Mouse (Mus musculus) CD4-positive, CD25-positive, alpha-beta regulatory T cell, adult 2 months (primary cell): ENCODE results near the gene Phyhipl.

Experiments
- DNase-seq: peaks from one replicate; pipeline ENCODE4 v3.0.0-alpha.2; 2012; ENCODE audit warnings: low read depth, low spot score

Gene Phyhipl

DNA sequence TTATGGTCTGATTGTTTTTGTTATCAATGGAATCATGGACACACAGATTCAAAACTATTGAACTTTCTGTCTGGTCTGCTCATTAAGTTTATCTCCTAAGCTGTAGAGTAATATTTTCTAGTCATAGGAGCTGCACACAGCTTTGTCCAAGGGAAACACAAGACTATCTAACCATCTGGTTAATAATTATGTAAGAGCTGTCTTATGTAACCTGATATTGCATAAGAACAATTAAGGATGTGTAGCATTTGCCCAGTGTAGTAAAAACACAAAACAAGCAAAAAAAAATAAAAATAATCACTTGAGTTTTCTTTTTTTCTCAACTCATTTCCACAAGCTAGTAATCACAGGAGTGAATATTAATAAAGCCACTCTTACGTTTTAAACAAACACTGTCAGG lies 20.5 kb downstream of the Phyhipl start:
- DNase-seq, result no peak

DNA sequence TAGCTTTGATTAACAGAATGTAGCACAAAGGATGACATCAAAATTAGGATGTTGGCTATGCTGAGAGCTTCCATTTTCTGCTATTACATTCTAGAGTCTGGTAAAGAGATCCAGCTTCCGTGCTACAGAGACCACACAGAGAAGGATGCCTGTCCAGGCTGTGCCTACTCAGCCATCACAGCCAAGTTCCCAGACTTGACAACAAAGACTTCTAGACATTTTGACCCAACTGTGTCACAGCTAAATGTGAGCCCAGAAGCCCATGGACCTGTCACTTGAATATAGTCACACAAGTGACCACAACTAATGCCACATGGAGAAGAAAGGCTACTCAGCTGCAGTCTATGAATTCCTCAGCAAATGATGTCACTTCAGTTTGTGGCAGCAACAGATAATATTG lies 24.6 kb downstream of the Phyhipl start:
- DNase-seq, result no peak

DNA sequence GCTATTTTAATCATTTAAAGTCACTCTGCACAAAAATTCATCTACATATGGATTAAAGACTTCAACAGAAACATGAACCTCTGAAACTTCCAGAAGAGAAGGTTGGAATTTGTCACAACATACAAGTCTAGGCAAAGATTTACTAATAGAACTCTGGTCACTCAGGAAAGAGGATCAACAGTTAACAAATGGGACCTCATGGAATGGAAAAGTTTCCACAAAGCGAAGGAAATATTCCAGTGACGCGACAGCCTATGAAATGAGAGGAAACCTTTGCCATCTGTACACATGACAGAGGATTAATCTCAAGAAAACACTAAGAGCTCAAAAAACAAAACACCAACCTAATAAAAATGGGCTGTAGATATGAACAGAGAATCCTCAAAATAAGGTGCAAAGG lies 32.3 kb downstream of the Phyhipl start:
- no peak for DNase-seq

DNA sequence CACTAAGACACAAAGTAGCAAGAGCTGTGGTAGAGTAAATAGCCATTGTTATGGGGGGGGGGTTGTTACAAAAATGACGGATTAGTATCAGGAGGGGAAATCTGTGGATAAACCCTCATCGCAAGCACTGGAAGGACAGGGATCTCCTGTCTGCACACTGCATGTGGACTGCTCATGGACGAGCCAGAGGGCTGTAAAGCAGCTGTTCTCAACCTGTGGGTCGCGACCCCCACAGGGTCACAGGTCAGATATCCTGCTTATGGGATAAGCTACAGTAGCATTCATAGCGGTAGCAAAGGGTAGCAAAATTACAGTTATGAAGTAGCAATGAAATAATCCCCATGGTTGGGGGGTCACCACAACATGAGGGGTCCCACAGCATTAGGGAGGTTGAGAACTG lies 39.4 kb downstream of the Phyhipl start:
- no peak for DNase-seq

DNA sequence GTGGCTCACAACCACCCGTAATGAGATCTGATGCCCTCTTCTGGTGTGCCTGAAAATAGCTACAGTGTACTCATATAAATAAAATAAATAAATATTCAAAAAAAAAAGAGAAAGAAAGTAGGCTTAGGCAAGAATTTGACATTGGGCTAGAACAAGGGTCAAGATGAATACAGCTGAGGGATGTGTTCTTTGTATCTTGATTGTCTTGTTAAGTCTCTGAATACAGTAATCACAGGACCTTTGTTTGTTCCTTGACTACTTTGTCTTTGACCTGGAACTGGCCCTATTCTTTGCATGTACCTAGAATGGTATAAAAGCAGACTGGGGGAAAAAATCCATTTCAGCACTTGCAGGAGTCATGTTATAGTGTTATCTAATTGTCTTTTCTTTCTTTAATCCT lies 44.1 kb downstream of the Phyhipl start:
- no peak for DNase-seq

DNA sequence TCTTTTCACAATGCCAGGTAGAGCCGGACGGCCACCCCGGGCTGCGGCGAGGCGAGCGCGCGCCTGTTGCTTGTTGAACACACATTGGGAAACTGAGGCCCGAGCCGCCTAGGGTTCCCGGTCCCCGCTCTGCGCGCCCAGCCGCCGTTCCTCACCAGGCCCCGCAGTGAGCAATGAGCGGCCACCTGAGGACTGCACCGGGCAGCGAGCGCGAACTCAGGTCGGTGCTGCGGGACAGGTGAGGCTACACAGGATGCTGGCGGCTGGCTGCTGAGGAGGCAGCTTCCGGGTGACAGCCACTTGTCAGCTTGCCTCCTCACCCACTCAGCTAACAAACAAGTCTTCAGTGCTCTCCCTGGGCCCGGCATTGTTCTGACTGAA lies 55.9 kb downstream of the Phyhipl start:
- DNase-seq, result no peak

DNA sequence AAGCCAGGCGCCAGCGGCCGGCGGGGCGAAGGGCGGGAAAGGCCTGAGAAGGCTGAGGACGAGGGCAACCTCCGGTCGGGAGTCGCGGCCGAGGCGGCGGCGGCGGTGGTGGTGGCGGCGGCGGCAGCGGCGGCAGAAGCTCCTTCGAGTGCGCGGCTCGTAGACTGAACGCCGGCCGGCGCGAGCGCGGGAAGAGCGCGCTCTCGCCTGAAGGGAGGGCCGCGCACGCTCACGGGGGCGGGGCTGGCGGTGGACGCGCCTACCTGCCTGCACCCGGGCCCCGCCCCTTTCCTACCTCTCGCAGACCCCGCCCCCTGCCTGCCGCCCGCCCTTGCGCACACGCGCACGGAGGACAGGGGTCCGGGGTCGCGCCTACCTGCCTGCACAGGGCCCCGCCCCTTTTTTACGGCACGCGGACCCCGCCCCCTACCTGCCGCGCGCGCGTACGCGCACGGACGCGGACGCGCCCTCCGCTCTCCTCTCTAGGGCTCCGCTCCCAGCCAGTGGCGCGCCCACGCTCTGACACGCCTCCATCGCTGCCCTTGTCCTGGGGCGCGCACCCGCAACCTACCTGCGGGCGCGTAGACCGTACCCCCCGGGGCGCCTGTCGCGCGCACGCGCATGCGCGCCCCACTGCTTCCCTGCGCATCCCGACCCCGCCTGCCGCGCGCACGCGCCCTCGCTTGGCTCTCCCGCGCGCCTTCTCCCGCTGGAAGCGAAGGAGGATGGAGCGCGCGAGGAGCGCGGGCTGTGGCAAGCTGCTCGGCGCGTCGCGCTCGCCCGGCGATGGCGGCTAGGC lies 56.4 kb downstream of the Phyhipl start:
- DNase-seq, result peak; percentile 5

DNA sequence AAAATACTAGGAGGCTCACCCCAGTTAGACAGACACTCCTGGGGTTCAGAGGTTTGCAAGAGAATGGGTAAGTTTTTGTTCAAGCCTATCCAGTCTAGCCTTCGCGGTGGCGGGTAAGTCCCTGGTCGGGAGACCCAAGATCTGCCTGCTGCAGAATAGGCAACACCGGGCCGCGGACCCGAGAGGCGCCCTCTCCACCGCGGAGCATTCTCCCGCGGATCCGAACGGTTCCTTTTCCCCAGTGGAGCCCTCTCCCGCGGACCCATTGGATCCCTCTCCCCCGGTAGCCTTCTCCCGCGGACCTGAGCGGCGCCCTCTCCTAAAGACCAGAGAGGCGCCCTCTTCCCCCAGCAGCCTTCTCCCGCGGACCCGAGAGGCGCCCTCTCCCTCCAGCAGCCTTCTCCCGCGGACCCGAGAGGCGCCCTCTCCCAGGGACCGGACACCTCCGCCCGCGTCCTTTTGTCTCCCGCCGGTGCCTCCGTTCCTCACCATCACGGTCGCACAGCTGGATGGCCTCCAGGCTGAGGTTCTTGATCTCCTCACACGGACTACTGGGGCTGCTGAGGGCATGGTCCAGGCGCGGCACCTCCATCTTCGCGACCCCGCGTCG lies 57.1 kb downstream of the Phyhipl start:
- no peak for DNase-seq

DNA sequence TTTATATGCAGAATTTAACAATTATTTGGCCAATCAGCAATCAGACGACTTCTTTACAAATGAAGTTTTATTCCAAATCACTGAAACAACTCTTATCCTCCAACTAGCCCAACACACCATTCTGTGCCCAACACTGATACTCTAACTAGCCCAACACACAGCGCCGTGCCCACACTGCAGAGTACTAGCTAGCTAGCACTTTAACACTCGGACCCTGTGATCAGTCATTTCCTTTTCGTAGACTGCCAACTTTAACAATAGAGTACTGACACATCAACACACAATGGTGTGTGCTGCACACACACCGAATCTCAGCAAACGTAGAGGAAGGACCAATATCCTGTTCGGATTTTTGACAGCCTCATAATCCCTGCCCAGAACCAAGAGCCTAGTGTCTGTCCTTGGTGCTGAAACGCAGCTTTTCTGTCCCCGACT lies 57.7 kb downstream of the Phyhipl start:
- DNase-seq, result no peak

DNA sequence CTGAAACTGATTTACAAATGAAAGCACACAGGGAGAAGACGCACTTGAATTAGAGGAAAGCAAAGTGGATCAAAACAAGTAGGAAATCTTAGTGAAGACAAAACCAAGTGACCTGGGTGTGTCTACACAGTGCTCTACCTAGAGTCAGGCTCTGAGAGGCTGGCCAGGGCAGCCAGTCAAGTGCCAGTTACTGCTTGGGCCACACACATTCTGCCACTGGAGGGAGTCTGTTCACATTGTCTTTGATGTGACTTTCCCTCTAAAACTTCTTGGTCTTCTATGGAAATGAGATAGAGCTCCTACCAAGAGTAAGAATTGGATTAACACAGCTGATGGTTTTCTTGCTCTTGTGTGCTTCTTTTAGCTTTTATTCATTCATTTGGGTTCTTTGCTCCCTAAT lies 61.8 kb downstream of the Phyhipl start:
- no peak for DNase-seq

DNA sequence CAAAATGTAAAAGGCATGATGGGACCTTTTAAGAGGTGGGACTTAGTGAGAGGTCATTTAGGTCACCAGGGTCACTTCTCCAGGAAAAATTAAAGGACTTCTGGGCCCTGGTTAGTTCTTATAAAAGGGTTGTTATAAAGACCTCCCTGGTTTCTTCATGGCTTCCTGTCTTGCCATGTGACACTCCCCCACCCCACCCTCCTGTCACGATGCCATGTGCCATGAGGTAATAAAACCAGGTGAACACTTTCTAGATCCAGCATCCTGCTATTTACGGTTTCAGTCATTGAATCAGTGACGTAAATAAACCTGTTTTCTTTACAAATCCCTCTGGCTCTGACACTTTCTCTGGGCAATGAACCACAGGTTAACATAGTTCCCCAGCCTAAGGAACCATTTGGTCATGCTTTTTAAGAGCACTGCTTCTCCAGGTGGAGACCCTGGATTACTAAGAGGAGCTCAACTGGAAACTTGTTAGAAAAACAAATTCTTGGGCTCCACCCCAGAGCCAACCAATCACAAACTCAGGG lies 68.8 kb downstream of the Phyhipl start:
- DNase-seq, result no peak

DNA sequence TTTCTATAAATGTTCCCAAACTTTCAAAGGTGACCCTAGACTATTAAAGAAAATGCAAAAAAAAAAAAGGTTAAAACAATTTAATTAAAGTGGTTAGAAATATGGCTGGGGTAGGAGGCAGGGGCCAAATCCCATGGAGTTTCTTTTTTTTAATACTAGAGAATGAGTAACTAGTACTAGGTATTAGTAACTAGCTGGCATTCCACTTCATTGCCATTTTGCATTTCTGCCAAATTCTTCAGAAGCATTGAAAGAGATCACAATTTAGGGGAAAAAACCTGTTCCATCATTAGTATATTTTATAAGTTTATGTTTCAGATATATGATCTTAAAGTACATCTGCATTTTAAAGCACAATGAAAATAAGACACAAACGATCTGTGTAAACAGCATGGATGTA lies 71.6 kb downstream of the Phyhipl start:
- no peak for DNase-seq

DNA sequence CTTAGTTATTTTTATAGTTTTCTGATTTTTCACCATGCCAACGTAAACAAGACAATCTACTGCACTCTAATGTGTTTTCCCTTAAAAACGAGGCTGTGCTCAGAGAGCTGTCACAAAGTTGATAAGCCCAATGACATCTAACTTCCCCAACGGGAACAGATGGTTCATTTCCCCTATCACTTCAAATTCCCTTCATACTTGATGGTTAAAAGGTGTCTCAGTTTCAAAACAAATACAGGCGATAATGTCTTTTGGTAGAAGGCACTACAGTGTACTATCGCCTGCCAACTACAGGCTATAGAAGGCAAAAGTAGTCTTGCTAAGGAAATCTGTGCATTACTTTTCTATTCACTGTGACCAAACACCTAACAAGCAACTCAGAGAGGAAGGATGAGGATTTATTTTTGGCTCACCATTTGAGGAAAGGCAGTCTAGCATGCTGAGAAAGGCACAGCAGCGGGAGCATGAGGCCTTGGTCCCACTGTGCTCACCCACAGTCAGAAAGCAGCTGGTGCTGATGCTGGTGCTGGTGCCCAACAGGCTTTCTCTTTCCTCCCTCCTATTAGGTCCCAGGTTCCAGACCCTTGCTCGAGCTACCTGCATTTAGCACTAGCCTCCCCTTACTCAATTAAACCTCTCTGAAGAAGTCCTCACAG lies 74.1 kb downstream of the Phyhipl start:
- no peak for DNase-seq

DNA sequence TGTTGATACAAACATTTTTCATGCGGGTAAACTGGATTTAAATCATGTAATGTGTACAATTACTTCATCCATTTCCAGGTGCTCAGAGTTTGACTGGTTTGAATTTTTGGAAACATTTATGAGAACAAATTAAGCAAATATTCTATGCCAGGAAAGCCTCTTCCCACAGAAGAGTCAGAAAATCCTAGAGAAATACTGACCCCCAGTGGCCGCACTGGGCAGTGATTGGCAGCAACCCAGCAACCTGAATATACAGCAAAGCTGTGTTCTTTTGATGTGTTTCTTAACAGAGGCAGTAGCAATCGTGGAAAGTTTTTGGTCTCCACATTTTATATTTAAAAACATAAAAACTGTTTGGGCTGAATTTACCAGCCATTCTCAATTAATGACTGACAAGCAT lies 92.1 kb downstream of the Phyhipl start:
- no peak for DNase-seq

DNA sequence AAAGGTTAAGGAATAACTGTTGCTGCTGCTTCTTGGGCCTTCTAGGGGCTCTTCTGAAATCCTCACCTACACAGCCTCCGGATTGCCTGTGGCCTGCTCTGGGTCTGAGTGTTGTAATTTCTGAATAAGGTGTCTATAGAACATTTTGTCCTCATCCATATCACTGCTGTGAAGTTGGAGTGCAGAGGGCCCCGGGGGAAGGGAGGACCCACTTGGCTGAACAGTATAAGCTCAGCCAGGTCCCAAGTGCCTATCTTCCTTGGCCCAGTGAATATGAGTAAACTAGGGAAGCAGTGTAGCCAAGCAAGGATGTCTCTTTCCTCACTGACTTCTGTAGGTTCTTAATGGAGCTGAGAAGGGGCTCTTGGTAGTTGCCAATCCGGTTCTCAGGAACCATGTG lies 103.2 kb downstream of the Phyhipl start:
- no peak for DNase-seq

DNA sequence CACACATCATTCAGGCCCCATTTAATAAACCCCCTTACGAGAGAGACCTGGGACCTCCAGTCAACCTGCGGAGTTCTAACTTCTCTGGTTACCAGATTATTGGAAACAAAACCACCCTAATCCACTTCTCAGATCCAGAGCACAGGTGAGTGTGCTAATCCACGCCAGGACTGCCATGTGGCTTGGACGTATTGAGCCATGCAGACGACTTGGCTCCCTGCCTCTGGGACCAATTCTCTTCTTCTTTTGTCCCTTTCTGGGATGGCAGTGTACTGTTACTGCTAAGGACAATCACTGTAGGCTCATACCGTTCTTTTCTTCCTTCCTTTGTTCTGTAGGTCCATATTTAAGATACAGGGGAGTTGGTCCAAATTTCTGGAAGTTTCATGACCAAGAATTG lies 112.9 kb downstream of the Phyhipl start:
- no peak for DNase-seq

DNA sequence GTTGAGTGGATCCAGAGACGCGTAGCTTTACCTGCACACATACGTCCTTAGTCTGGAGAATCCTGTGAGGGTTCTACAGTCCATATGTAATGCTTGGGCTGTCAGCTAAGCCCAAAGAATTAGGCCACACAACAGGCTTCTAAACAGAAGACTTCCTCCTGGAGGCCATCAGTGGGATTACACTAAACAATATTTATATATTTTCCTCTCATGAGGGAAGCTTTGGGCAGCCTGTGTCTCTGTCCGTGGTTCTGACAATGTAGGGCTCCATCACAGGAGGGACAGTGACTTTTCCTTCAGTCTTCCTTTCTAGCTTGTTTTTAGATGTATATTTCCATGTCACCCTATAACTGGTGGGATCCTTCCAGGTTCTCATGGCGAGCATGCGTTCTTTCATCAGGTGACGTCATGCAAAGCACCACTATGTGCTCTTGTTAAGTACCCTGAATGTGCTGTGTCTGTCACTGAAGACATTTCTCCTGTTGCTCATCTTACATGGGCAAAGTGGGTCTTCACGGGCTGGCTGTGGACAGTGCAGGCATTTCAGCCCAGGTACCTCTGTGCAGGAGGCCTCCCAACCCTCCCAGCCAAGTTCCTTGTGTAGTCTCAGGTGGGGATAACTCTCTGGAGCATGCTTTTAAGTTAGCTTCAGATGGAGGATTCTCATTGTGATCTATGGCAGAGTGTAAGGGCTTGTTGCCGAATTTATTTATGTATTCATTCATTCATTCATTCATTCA lies 115.1 kb downstream of the Phyhipl start:
- no peak for DNase-seq

DNA sequence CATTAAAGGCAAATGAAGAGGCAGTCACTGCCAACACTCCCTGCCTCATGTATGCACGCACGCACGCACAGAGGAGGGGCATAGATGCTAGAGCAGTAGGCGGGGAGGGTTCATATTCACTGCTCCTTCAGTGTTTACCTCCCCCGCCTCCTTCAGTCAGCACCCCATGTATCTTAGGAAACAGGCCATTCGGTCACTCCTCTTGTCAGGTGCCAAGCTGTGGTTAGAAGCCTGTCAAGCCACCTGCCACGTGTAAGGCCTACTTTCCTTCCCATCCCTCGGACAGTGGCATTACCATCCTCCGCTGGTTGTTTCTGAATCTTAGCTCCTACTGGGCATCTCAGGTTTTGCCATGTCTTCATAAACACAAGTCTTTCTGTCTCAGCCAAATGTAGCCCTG lies 116.5 kb downstream of the Phyhipl start:
- DNase-seq, result no peak

DNA sequence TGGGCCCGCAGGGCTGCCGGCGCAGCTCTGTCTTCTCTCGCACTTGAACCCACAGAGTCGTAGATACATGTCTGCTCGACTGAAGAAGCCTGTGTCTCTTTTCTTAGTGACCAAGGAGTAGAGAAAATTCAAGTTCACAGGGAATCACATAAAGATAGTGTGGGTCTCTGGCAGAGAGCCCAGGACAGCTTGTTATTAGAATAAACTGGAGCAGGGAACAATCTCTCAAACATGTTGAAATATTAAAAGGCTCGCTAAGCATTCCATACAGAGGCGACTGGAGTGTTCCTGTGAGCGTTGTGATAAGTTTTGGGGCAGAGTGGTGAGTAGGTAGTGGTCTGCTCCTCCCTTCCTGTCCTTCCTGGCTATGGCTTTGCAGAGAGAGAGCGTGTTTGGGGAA lies 118.1 kb downstream of the Phyhipl start:
- DNase-seq, result no peak

DNA sequence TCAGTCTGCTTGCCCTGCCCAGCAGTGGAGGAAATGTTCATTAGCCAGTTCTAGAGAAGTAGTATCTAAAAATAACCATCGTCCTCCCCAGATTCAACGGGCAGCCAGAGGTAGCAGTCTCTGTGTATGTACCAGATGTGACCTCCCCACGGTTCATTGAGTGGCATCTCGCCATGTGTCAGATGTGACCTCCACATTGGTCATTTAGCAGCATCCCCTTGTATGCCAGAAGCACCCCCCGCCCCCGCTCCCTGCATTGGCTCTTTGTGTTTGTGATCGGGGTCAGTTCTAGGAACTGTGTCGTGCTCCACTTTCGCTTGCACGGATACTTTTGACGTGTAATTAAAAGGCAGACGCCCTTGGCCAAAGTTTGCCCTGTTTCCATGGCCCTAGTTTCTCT lies 120.4 kb downstream of the Phyhipl start:
- no peak for DNase-seq

DNA sequence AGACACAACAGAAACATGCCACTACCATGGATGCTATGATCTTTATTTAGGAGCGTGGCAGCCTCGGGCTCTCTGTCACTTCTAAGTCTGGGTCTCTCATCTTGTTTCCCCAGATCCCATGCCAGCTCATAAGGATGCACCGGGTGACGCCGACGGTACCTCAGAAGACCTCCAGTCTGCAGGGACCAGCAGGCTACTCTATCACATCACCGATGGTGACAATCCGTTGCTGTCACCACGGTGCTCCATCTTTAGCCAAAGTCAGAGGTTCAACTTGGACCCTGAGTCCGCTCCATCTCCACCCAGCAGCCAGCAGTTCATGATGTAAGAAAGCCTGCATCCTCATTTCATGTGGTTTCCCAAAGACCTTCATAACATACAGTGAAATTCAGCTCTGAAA lies 121.2 kb downstream of the Phyhipl start:
- no peak for DNase-seq

DNA sequence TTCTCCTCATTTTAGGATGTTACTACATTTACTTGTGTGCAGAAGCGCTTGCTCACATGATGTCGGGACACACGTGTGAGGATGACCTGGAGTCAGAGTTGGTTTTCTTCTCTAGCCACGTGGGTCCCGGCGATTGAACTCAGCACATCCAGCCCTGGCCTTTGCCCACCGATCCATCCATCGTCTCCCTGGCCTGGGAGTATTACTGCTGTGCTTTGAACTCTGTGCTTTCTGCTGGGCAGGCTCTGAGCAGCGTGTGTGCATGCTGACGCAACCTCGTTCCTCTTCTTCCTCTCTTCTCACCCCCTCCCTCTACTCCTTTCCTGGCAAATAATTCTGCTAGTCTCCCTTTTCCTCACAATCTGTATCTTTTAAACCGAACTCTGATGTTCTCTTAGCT lies 121.8 kb downstream of the Phyhipl start:
- DNase-seq, result no peak
